Mouse (Mus musculus): ENCODE measurements around the gene Clstn1.

Clstn1 gene

GRCm38 (mm10) chr4:149576993-149577548 lies 9.2 kb upstream of the Clstn1 start:
- CTCF ChIA-PET, result interaction anchor here in 2 of 4 experiments (1.0 to 1.6 kb wide), 2 partner anchors 13 to 28 kb away, joined by 3 read pairs; no protein-coding TSS in a partner anchor
- POLR2A ChIA-PET, result interaction anchor here in 3 of 4 experiments (0.6 to 1.5 kb wide), 6 partner anchors 9 to 364 kb away, joined by 3 to 8 read pairs (median 3); partner anchors contain the start of gene Clstn1 (in 1 of the 3)

GRCm38 (mm10) chr4:149578085-149578681 lies 8.1 kb upstream of the Clstn1 start:
- ChIA-PET POLR2A (interaction anchor here in 2 of 4 experiments (1.0 to 1.5 kb wide), 4 partner anchors 8 to 86 kb away, joined by 3 read pairs; partner anchors contain the start of gene Clstn1 (in 1 of the 2)), CTCF (interaction anchor here in 2 of 4 experiments (0.6 to 1.1 kb wide), 2 partner anchors 12 to 352 kb away, joined by 3 read pairs; no protein-coding TSS in a partner anchor)

- POLR2A ChIA-PET, result interaction anchor here in 1 of 4 experiments (1.1 kb wide), 1 partner anchor 12 kb away, joined by 3 read pairs; no protein-coding TSS in a partner anchor
- CTCF ChIA-PET, result interaction anchor here in 2 of 4 experiments (0.6 to 1.1 kb wide), 2 partner anchors 13 to 352 kb away, joined by 3 read pairs; no protein-coding TSS in a partner anchor
These were observed 7.4 kb upstream of the Clstn1 start for GRCm38 (mm10) chr4:149578831-149579230.

- CTCF ChIA-PET, result interaction anchor here in 1 of 4 experiments (0.6 to 2.1 kb wide), 4 partner anchors 36 to 627 kb away, joined by 3 to 7 read pairs (median 4); no protein-coding TSS in a partner anchor
- POLR2A ChIA-PET, result interaction anchor here in 3 of 4 experiments (0.6 to 1.7 kb wide), 7 partner anchors 10 to 74 kb away, joined by 4 to 10 read pairs (median 4); no protein-coding TSS in a partner anchor
These were observed 1.0 kb upstream of the Clstn1 start for GRCm38 (mm10) chr4:149585236-149585635.

GRCm38 (mm10) chr4:149586783-149587595 lies 721 bp downstream of the Clstn1 start:
- POLR2A ChIA-PET, result interaction anchor here in 1 of 4 experiments (1.3 to 1.5 kb wide), 3 partner anchors 15 to 22 kb away, joined by 3 to 5 read pairs (median 4); no protein-coding TSS in a partner anchor

GRCm38 (mm10) chr4:149587596-149588168 lies 1.4 kb downstream of the Clstn1 start:
- ChIA-PET POLR2A (interaction anchor here in 2 of 4 experiments (0.9 to 1.5 kb wide), 5 partner anchors 16 to 23 kb away, joined by 3 to 6 read pairs (median 4); no protein-coding TSS in a partner anchor), CTCF (interaction anchor here in 3 of 4 experiments (0.6 to 0.8 kb wide), 4 partner anchors 35 to 79 kb away, joined by 3 to 4 read pairs (median 3); no protein-coding TSS in a partner anchor)

More at GRCm38 (mm10) chr4:149586783-149587595, 721 bp downstream of the Clstn1 start:
- CTCF ChIA-PET, result interaction anchor here in 2 of 4 experiments (0.6 to 0.8 kb wide), 3 partner anchors 34 to 79 kb away, joined by 3 to 4 read pairs (median 3); no protein-coding TSS in a partner anchor

GRCm38 (mm10) chr4:149590200-149590599 lies 3.9 kb downstream of the Clstn1 start:
- CTCF ChIA-PET, result interaction anchor here (0.6 to 3.2 kb wide), 11 partner anchors 13 to 875 kb away, joined by 3 to 19 read pairs (median 3); no protein-coding TSS in a partner anchor
- POLR2A ChIA-PET, result interaction anchor here in 3 of 4 experiments (0.7 to 2.3 kb wide), 7 partner anchors 9 to 524 kb away, joined by 3 to 9 read pairs (median 4); no protein-coding TSS in a partner anchor

GRCm38 (mm10) chr4:149591486-149591885 lies 5.2 kb downstream of the Clstn1 start:
- ChIA-PET CTCF (interaction anchor here (0.5 to 3.2 kb wide), 39 partner anchors 8 to 684 kb away, joined by 3 to 19 read pairs (median 4); partner anchors contain the start of gene Rbp7 (in 1 of the 4)), POLR2A (interaction anchor here in 2 of 4 experiments (1.1 to 2.3 kb wide), 9 partner anchors 10 to 45 kb away, joined by 3 to 11 read pairs (median 7); no protein-coding TSS in a partner anchor)

- ChIA-PET CTCF (interaction anchor here in 2 of 4 experiments (0.6 to 1.9 kb wide), 5 partner anchors 13 to 227 kb away, joined by 3 to 7 read pairs (median 3); no protein-coding TSS in a partner anchor), POLR2A (interaction anchor here in 2 of 4 experiments (0.6 to 1.2 kb wide), 5 partner anchors 25 to 293 kb away, joined by 3 to 7 read pairs (median 3); no protein-coding TSS in a partner anchor)
These were observed 8.8 kb downstream of the Clstn1 start for GRCm38 (mm10) chr4:149594913-149595581.

- ChIA-PET POLR2A (interaction anchor here in 2 of 4 experiments (1.3 to 1.9 kb wide), 3 partner anchors 8 to 32 kb away, joined by 3 to 6 read pairs (median 4); no protein-coding TSS in a partner anchor), CTCF (interaction anchor here in 1 of 4 experiments (1.3 kb wide), 1 partner anchor 49 kb away, joined by 3 read pairs; no protein-coding TSS in a partner anchor)
These were observed 11.5 kb downstream of the Clstn1 start for GRCm38 (mm10) chr4:149597641-149598208.

- CTCF ChIA-PET, result interaction anchor here in 3 of 4 experiments (0.9 to 3.2 kb wide), 4 partner anchors 8 to 29 kb away, joined by 3 to 12 read pairs (median 4); no protein-coding TSS in a partner anchor
- POLR2A ChIA-PET, result interaction anchor here in 3 of 4 experiments (0.7 to 1.8 kb wide), 6 partner anchors 9 to 32 kb away, joined by 3 to 10 read pairs (median 4); no protein-coding TSS in a partner anchor
These were observed 13.3 kb downstream of the Clstn1 start for GRCm38 (mm10) chr4:149599549-149599948.

GRCm38 (mm10) chr4:149600130-149600529 lies 13.9 kb downstream of the Clstn1 start:
- POLR2A ChIA-PET, result interaction anchor here in 3 of 4 experiments (0.7 to 1.8 kb wide), 7 partner anchors 8 to 115 kb away, joined by 3 to 10 read pairs (median 3); no protein-coding TSS in a partner anchor
- CTCF ChIA-PET, result interaction anchor here in 3 of 4 experiments (0.6 to 3.2 kb wide), 5 partner anchors 8 to 28 kb away, joined by 3 to 12 read pairs (median 4); no protein-coding TSS in a partner anchor

GRCm38 (mm10) chr4:149601484-149601883 lies 15.2 kb downstream of the Clstn1 start:
- CTCF ChIA-PET, result interaction anchor here (0.6 to 3.2 kb wide), 10 partner anchors 8 to 148 kb away, joined by 3 to 12 read pairs (median 3); no protein-coding TSS in a partner anchor
- POLR2A ChIA-PET, result interaction anchor here in 3 of 4 experiments (0.6 to 1.7 kb wide), 13 partner anchors 9 to 384 kb away, joined by 3 to 7 read pairs (median 3); partner anchors contain the start of genes Lzic (in 1 of the 3), Nmnat1 (in 1 of the 3) and Slc25a33 (in 1 of the 3)

GRCm38 (mm10) chr4:149602236-149602635 lies 16.0 kb downstream of the Clstn1 start:
- CTCF ChIA-PET, result interaction anchor here (0.6 to 3.2 kb wide), 14 partner anchors 10 to 804 kb away, joined by 3 to 12 read pairs (median 4); partner anchors contain the start of gene Kif1b (in 1 of the 4)
- POLR2A ChIA-PET, result interaction anchor here (0.6 to 1.7 kb wide), 15 partner anchors 10 to 492 kb away, joined by 3 to 7 read pairs (median 4); partner anchors contain the start of genes Lzic (in 1 of the 4), Nmnat1 (in 1 of the 4) and Slc25a33 (in 1 of the 4)

GRCm38 (mm10) chr4:149603860-149604259 lies 17.6 kb downstream of the Clstn1 start:
- POLR2A ChIA-PET, result no interaction called here
- CTCF ChIA-PET, result interaction anchor here in 2 of 4 experiments (0.6 to 1.2 kb wide), 3 partner anchors 12 to 446 kb away, joined by 4 read pairs; no protein-coding TSS in a partner anchor
